Mouse (Mus musculus) forebrain, embryonic 15.5 days (tissue): ENCODE measurements at regions not wholly inside any gene's neighbourhood (a gene's known extent, or its start where the extent isn't known, plus 50 kb on each side); places are given as distances from the start of the nearest gene placed in this dataset.

Source experiments
- ATAC-seq: fragments of 200-750 bp; cut with Nextera tagmentation; replicated peaks from 2 replicates; pipeline ENCODE4 v1.8.0; 2017; ENCODE audit warnings: mild to moderate bottlenecking, moderate TSS enrichment, moderate library complexity
- H3K27ac ChIP-seq: fragments of 300-500 bp; sonication (generic); replicated peaks from 2 replicates; pipeline ENCODE4 v1.5.1; 2015; ENCODE audit warnings: mild to moderate bottlenecking, inconsistent platforms
- H3K27me3 ChIP-seq: fragments of 300-500 bp; sonication (generic); 2 replicates; pipeline ENCODE4 v1.6.1; 2015; ENCODE audit warnings: inconsistent platforms
- H3K36me3 ChIP-seq: fragments of 300-500 bp; sonication (generic); 2 replicates; pipeline ENCODE4 v1.6.1; 2015; ENCODE audit warnings: mild to moderate bottlenecking, inconsistent platforms
- H3K4me1 ChIP-seq: fragments of 300-500 bp; sonication (generic); 2 replicates; pipeline ENCODE4 v1.6.1; 2015; ENCODE audit warnings: inconsistent platforms
- H3K4me2 ChIP-seq: fragments of 300-500 bp; sonication (generic); replicated peaks from 2 replicates; pipeline ENCODE4 v1.6.1; 2015; ENCODE audit warnings: mild to moderate bottlenecking, inconsistent platforms
- H3K4me3 ChIP-seq: fragments of 300-500 bp; sonication (generic); 2 replicates; pipeline ENCODE4 v1.5.1; 2015; ENCODE audit warnings: mild to moderate bottlenecking, inconsistent platforms
- H3K9ac ChIP-seq: fragments of 300-500 bp; sonication (generic); replicated peaks from 2 replicates; pipeline ENCODE4 v1.6.1; 2015; ENCODE audit warnings: mild to moderate bottlenecking, inconsistent platforms
- H3K9me3 ChIP-seq: fragments of 300-500 bp; sonication (generic); 2 replicates; pipeline ENCODE4 v1.6.1; 2016; ENCODE audit warnings: inconsistent platforms
- WGBS: fragments of 180-500 bp; shearing (Covaris S2); methylation state at CpG from one replicate; pipeline ENCODE4 v1.1.7; 2015; ENCODE audit warnings: mixed read lengths; 5-methylcytosine and 5-hydroxymethylcytosine counted together

- no peak for ATAC-seq
- Histone ChIP-seq H3K9me3 (no peaks in the 10 kb centered on the region), H3K36me3 (no peaks in the 10 kb centered on the region), H3K27ac (no peak overlapping the region), H3K9ac (no peak overlapping the region), H3K4me2 (no peak overlapping the region), H3K4me3 (no peak overlapping the region), H3K4me1 (0 out of 2 replicates have a peak, but pooled peaks cover 3% of the 10 kb centered on the region), H3K27me3 (no peaks in the 10 kb centered on the region)
- 79% methylated on average over 5 of the region's 5 CpGs for WGBS
These were observed 147.8 kb upstream of the Paip1 start for GRCm38 (mm10) chr13:119280622-119281021.

- WGBS, result 47% methylated on average over 6 of the region's 6 CpGs
- no peak overlapping the region for H3K27ac ChIP-seq
- H3K36me3 ChIP-seq, result no peaks in the 10 kb centered on the region
- no peaks in the 10 kb centered on the region for H3K27me3 ChIP-seq
- H3K4me1 ChIP-seq, result no peaks in the 10 kb centered on the region
- no peak overlapping the region for H3K4me2 ChIP-seq
- no peaks in the 10 kb centered on the region for H3K9me3 ChIP-seq
- peak; percentile 55; the same call in 1 of the 2 replicates for ATAC-seq
- no peak overlapping the region for H3K9ac ChIP-seq
- no peak overlapping the region for H3K4me3 ChIP-seq
These were observed 145.0 kb upstream of the Paip1 start for GRCm38 (mm10) chr13:119283448-119283847.

- 87% methylated on average over 1 of the region's 1 CpGs for WGBS
- Histone ChIP-seq H3K27me3 (no peaks in the 10 kb centered on the region), H3K4me2 (no peak overlapping the region), H3K36me3 (no peaks in the 10 kb centered on the region), H3K9ac (no peak overlapping the region), H3K27ac (no peak overlapping the region), H3K4me1 (no peaks in the 10 kb centered on the region), H3K4me3 (no peak overlapping the region), H3K9me3 (no peaks in the 10 kb centered on the region)
- ATAC-seq, result no peak
These were observed 119.2 kb upstream of the Paip1 start for GRCm38 (mm10) chr13:119309238-119309637.

- H3K4me2 ChIP-seq, result no peak overlapping the region
- H3K9me3 ChIP-seq, result no peaks in the 10 kb centered on the region
- WGBS, result 88% methylated on average over 3 of the region's 3 CpGs
- H3K27me3 ChIP-seq, result no peaks in the 10 kb centered on the region
- H3K4me1 ChIP-seq, result no peaks in the 10 kb centered on the region
- no peaks in the 10 kb centered on the region for H3K36me3 ChIP-seq
- H3K27ac ChIP-seq, result no peak overlapping the region
- ATAC-seq, result no peak
- no peak overlapping the region for H3K9ac ChIP-seq
- H3K4me3 ChIP-seq, result no peak overlapping the region
These were observed 118.4 kb upstream of the Paip1 start for GRCm38 (mm10) chr13:119310013-119310412.

- Histone ChIP-seq H3K9me3 (no peaks in the 10 kb centered on the region), H3K27ac (no peak overlapping the region), H3K4me3 (no peak overlapping the region), H3K36me3 (no peaks in the 10 kb centered on the region), H3K9ac (no peak overlapping the region), H3K4me2 (no peak overlapping the region), H3K4me1 (no peaks in the 10 kb centered on the region), H3K27me3 (no peaks in the 10 kb centered on the region)
- ATAC-seq, result no peak
- WGBS, result 71% methylated on average over 3 of the region's 3 CpGs
These were observed 114.0 kb upstream of the Paip1 start for GRCm38 (mm10) chr13:119314356-119314755.

- H3K27ac ChIP-seq, result no peak overlapping the region
- ATAC-seq, result no peak
- H3K36me3 ChIP-seq, result no peaks in the 10 kb centered on the region
- H3K9me3 ChIP-seq, result no peaks in the 10 kb centered on the region
- no peak overlapping the region for H3K4me2 ChIP-seq
- no peaks in the 10 kb centered on the region for H3K4me1 ChIP-seq
- no peak overlapping the region for H3K9ac ChIP-seq
- H3K27me3 ChIP-seq, result no peaks in the 10 kb centered on the region
- H3K4me3 ChIP-seq, result no peak overlapping the region
- 100% methylated on average over 1 of the region's 1 CpGs for WGBS
These were observed 110.0 kb upstream of the Paip1 start for GRCm38 (mm10) chr13:119318358-119318757.

GRCm38 (mm10) chr13:119325510-119325909 is 102.9 kb upstream of the Paip1 start:
- H3K36me3 ChIP-seq, result no peaks in the 10 kb centered on the region
- H3K27ac ChIP-seq, result no peak overlapping the region
- no peaks in the 10 kb centered on the region for H3K27me3 ChIP-seq
- WGBS, result 89% methylated on average over 2 of the region's 2 CpGs
- no peaks in the 10 kb centered on the region for H3K9me3 ChIP-seq
- no peaks in the 10 kb centered on the region for H3K4me1 ChIP-seq
- ATAC-seq, result no peak
- no peak overlapping the region for H3K4me2 ChIP-seq
- no peak overlapping the region for H3K4me3 ChIP-seq
- no peak overlapping the region for H3K9ac ChIP-seq

- Histone ChIP-seq H3K27ac (no peak overlapping the region), H3K9me3 (no peaks in the 10 kb centered on the region), H3K27me3 (no peaks in the 10 kb centered on the region), H3K4me2 (no peak overlapping the region), H3K9ac (no peak overlapping the region), H3K4me1 (no peaks in the 10 kb centered on the region), H3K4me3 (no peak overlapping the region), H3K36me3 (no peaks in the 10 kb centered on the region)
- no peak for ATAC-seq
- WGBS, result 83% methylated on average over 5 of the region's 5 CpGs
These were observed 101.3 kb upstream of the Paip1 start for GRCm38 (mm10) chr13:119326877-119327625.

GRCm38 (mm10) chr13:119328731-119329130 is 99.7 kb upstream of the Paip1 start:
- no peak for ATAC-seq
- no peaks in the 10 kb centered on the region for H3K27me3 ChIP-seq
- H3K9me3 ChIP-seq, result no peaks in the 10 kb centered on the region
- 94% methylated on average over 4 of the region's 4 CpGs for WGBS
- H3K27ac ChIP-seq, result no peak overlapping the region
- no peaks in the 10 kb centered on the region for H3K4me1 ChIP-seq
- H3K4me3 ChIP-seq, result no peak overlapping the region
- H3K4me2 ChIP-seq, result no peak overlapping the region
- H3K9ac ChIP-seq, result no peak overlapping the region
- H3K36me3 ChIP-seq, result no peaks in the 10 kb centered on the region

GRCm38 (mm10) chr13:119331815-119332214 is 96.6 kb upstream of the Paip1 start:
- Histone ChIP-seq H3K4me1 (no peaks in the 10 kb centered on the region), H3K9me3 (no peaks in the 10 kb centered on the region), H3K4me3 (no peak overlapping the region), H3K36me3 (peaks cover 17% of the 10 kb centered on the region), H3K27ac (no peak overlapping the region), H3K9ac (no peak overlapping the region), H3K4me2 (no peak overlapping the region), H3K27me3 (no peaks in the 10 kb centered on the region)
- 96% methylated on average over 3 of the region's 3 CpGs for WGBS
- ATAC-seq, result no peak

GRCm38 (mm10) chr13:119333915-119334314 is 94.5 kb upstream of the Paip1 start:
- no peak overlapping the region for H3K9ac ChIP-seq
- H3K27ac ChIP-seq, result no peak overlapping the region
- H3K4me2 ChIP-seq, result no peak overlapping the region
- no peak overlapping the region for H3K4me3 ChIP-seq
- 67% methylated on average over 6 of the region's 6 CpGs for WGBS
- H3K4me1 ChIP-seq, result no peaks in the 10 kb centered on the region
- H3K9me3 ChIP-seq, result no peaks in the 10 kb centered on the region
- no peaks in the 10 kb centered on the region for H3K27me3 ChIP-seq
- peaks cover 28% of the 10 kb centered on the region for H3K36me3 ChIP-seq
- no peak for ATAC-seq

- Histone ChIP-seq H3K9me3 (no peaks in the 10 kb centered on the region), H3K27me3 (no peaks in the 10 kb centered on the region), H3K4me1 (no peaks in the 10 kb centered on the region), H3K36me3 (peaks cover 28% of the 10 kb centered on the region), H3K9ac (no peak overlapping the region), H3K4me2 (no peak overlapping the region), H3K27ac (no peak overlapping the region), H3K4me3 (no peak overlapping the region)
- ATAC-seq, result no peak
- WGBS, result 88% methylated on average over 5 of the region's 5 CpGs
These were observed 90.5 kb upstream of the Paip1 start for GRCm38 (mm10) chr13:119337861-119338260.

GRCm38 (mm10) chr13:119339016-119339415 is 89.4 kb upstream of the Paip1 start:
- no peak overlapping the region for H3K27ac ChIP-seq
- no peak overlapping the region for H3K9ac ChIP-seq
- ATAC-seq, result no peak
- H3K36me3 ChIP-seq, result peaks cover 28% of the 10 kb centered on the region
- WGBS, result 65% methylated on average over 5 of the region's 5 CpGs
- no peaks in the 10 kb centered on the region for H3K4me1 ChIP-seq
- no peaks in the 10 kb centered on the region for H3K9me3 ChIP-seq
- H3K4me3 ChIP-seq, result no peak overlapping the region
- H3K27me3 ChIP-seq, result no peaks in the 10 kb centered on the region
- no peak overlapping the region for H3K4me2 ChIP-seq
